Mouse (Mus musculus) kidney, adult 8-10 months (tissue): ENCODE results near the gene Azin2.
A peak's percentile ranks its signal among the peaks of the same experiment; 100 is the strongest.

Source experiments
- DNase-seq, 2 experiments: peaks; one replicate each; pipeline ENCODE4 v3.0.0; 2022

Azin2 gene

GRCm38 (mm10) chr4:128894112-128894511, 68.1 kb downstream of the Azin2 start:
- no peak for DNase-seq

GRCm38 (mm10) chr4:128892188-128892587, 70.1 kb downstream of the Azin2 start:
- no peak for DNase-seq

GRCm38 (mm10) chr4:128891746-128892145, 70.5 kb downstream of the Azin2 start:
- no peak for DNase-seq

- DNase-seq = peak; percentile 64 to 75
Observed at GRCm38 (mm10) chr4:128891157-128891556, 71.1 kb downstream of the Azin2 start.

GRCm38 (mm10) chr4:128889752-128890630, 72.3 kb downstream of the Azin2 start:
- no peak for DNase-seq

- DNase-seq = no peak
Observed at GRCm38 (mm10) chr4:128888436-128888990, 73.7 kb downstream of the Azin2 start.

GRCm38 (mm10) chr4:128887641-128888091, 74.6 kb downstream of the Azin2 start:
- DNase-seq = no peak

GRCm38 (mm10) chr4:128887026-128887425, 75.2 kb downstream of the Azin2 start:
- DNase-seq = no peak

GRCm38 (mm10) chr4:128886571-128886970, 75.7 kb downstream of the Azin2 start:
- DNase-seq = no peak

GRCm38 (mm10) chr4:128885540-128885939, 76.7 kb downstream of the Azin2 start:
- no peak for DNase-seq

- no peak for DNase-seq
Observed at GRCm38 (mm10) chr4:128884711-128885095, 77.5 kb downstream of the Azin2 start.

- peak; percentile 30 to 33 for DNase-seq
Observed at GRCm38 (mm10) chr4:128883801-128884710, 78.2 kb downstream of the Azin2 start.

GRCm38 (mm10) chr4:128883379-128883781, 78.9 kb downstream of the Azin2 start, which contains the start of gene Trim62:
Gene Trim62 (plus strand): TSS chr4:128883580.
- DNase-seq = peak; percentile 58 to 74
